Mouse (Mus musculus): ENCODE results near the gene Brms1l. TPM values are rescaled to one million over a fixed set of nuclear protein-coding genes. Genes with fewer than 3 reads are reported as not detected.
A peak's percentile ranks its signal among the peaks of the same experiment; 100 is the strongest.
"Not testable (repeated sequence)": the region's sequence is repeated elsewhere in the genome, so short reads cannot be mapped to it uniquely, and the experiment has no call there.

Brms1l gene
- 49.5 and 53.9 TPM in 2 replicates for polyA plus RNA-seq (2015; fragmentation: Nextera tagmentation; extraction: Ambion mirVana)

- peak within 1 kb of the TSS; percentile 82 for H3K4me2 ChIP-seq
- ATAC-seq, result peak; percentile 100
- H3K4me1 ChIP-seq, result peaks cover 15% of the 10 kb centered on the region
- H3K36me3 ChIP-seq (ENCODE audit: poor library complexity, severe bottlenecking), result peaks cover 1% of the 10 kb centered on the region; the same call in 1 of the 2 replicates
- H3K27ac ChIP-seq, result peak within 1 kb of the TSS; percentile 84
- H3K9me3 ChIP-seq (replicated peaks), result no peaks in the 10 kb centered on the region
- peak within 1 kb of the TSS; percentile 79 for H3K4me3 ChIP-seq
- H3K27me3 ChIP-seq, result no peaks in the 10 kb centered on the region
- under 1% methylated on average over 75 of the region's 77 CpGs for WGBS
- H3K9ac ChIP-seq, result peak within 1 kb of the TSS; percentile 85
Observed at GRCm38 (mm10) chr12:55836199-55836951, at the start of gene Brms1l. Gene Brms1l, plus strand, starts transcription at chr12:55836324.

- not testable (repeated sequence) for H3K4me1 ChIP-seq; H3K9me3 ChIP-seq (replicated peaks); H3K4me2 ChIP-seq; H3K27me3 ChIP-seq; H3K27ac ChIP-seq; ATAC-seq; H3K4me3 ChIP-seq; H3K36me3 ChIP-seq (ENCODE audit: poor library complexity, severe bottlenecking); H3K9ac ChIP-seq
- WGBS, result 89% methylated on average over 4 of the region's 4 CpGs
Observed at GRCm38 (mm10) chr12:55794485-55794884, 41.6 kb upstream of the Brms1l start.

DNA sequence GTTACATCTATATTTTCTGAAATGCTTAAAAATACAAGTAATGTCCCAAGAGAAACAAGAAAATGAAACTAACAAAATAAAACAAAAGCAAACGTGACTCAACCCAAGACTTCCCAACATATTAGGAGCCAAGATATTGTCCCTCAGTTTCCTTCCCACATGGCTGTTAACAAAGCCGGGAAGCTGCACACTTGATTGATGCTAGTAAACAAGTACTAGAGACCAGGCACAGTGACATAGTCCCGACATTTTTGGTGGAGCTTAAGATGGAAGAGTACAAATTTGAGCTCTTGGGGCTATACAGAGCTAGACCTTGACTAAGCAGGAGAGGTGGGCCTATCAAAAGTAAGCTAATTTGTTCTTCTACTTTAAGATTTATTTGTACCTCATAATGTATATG is 39.0 kb upstream of the Brms1l start:
- no peak overlapping the region for H3K4me2 ChIP-seq
- no peak for ATAC-seq
- H3K27me3 ChIP-seq, result no peaks in the 10 kb centered on the region
- WGBS, result 83% methylated on average over 3 of the region's 3 CpGs
- no peak overlapping the region for H3K4me3 ChIP-seq
- H3K27ac ChIP-seq, result no peak overlapping the region
- H3K4me1 ChIP-seq, result no peaks in the 10 kb centered on the region
- H3K36me3 ChIP-seq (ENCODE audit: poor library complexity, severe bottlenecking), result peaks cover 7% of the 10 kb centered on the region; the same call in 1 of the 2 replicates
- H3K9ac ChIP-seq, result no peak overlapping the region
- H3K9me3 ChIP-seq (replicated peaks), result no peaks in the 10 kb centered on the region; the same call in 1 of the 2 replicates

GRCm38 (mm10) chr12:55798745-55799144 is 37.4 kb upstream of the Brms1l start:
- H3K36me3 ChIP-seq (ENCODE audit: poor library complexity, severe bottlenecking), result peaks cover 5% of the 10 kb centered on the region; the same call in 1 of the 2 replicates
- H3K4me2 ChIP-seq, result no peak overlapping the region
- ATAC-seq, result no peak
- WGBS, result 93% methylated on average over 4 of the region's 4 CpGs
- H3K9ac ChIP-seq, result no peak overlapping the region
- no peaks in the 10 kb centered on the region; the same call in 1 of the 2 replicates for H3K9me3 ChIP-seq (replicated peaks)
- H3K27me3 ChIP-seq, result no peaks in the 10 kb centered on the region
- no peaks in the 10 kb centered on the region for H3K4me1 ChIP-seq
- no peak overlapping the region for H3K4me3 ChIP-seq
- H3K27ac ChIP-seq, result no peak overlapping the region

GRCm38 (mm10) chr12:55800144-55800543 is 36.0 kb upstream of the Brms1l start:
- Histone ChIP-seq H3K4me3 (no peak overlapping the region), H3K4me2 (no peak overlapping the region), H3K9me3 (replicated peaks) (no peaks in the 10 kb centered on the region; the same call in 1 of the 2 replicates), H3K4me1 (0 out of 2 replicates have a peak, but pooled peaks cover 3% of the 10 kb centered on the region), H3K9ac (no peak overlapping the region), H3K27ac (no peak overlapping the region), H3K27me3 (no peaks in the 10 kb centered on the region), H3K36me3 (ENCODE audit: poor library complexity, severe bottlenecking) (no peaks in the 10 kb centered on the region)
- ATAC-seq, result no peak
- WGBS, result 91% methylated on average over 5 of the region's 5 CpGs

DNA sequence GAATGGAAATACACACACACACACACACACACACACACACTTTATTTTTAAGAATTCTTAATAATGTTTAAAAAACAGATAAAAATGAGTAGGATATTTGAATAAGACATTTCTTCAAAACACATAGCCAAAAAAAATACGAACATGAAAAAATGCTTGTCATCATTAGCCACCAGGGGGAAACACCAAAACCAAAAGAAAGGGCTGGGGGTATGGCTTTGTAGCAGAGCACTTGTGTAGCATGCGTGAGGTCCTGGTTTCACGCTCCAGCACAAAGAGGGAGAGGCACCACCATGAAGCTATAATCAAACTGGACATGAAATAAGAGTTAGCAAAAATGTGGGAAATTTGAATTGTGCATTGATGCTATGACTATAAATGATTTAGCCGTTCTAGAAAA is 35.0 kb upstream of the Brms1l start:
- WGBS, result 93% methylated on average over 4 of the region's 4 CpGs

GRCm38 (mm10) chr12:55805035-55805434 is 31.1 kb upstream of the Brms1l start:
- WGBS, result 57% methylated on average over 3 of the region's 3 CpGs
- Histone ChIP-seq H3K9me3 (replicated peaks) (no peaks in the 10 kb centered on the region), H3K36me3 (ENCODE audit: poor library complexity, severe bottlenecking) (no peaks in the 10 kb centered on the region), H3K4me3 (no peak overlapping the region), H3K4me2 (no peak overlapping the region), H3K27me3 (no peaks in the 10 kb centered on the region), H3K27ac (no peak overlapping the region), H3K9ac (no peak overlapping the region), H3K4me1 (0 out of 2 replicates have a peak, but pooled peaks cover 5% of the 10 kb centered on the region)
- no peak for ATAC-seq

More for the DNA sequence above, 35.0 kb upstream of the Brms1l start:
- Histone ChIP-seq H3K9me3 (replicated peaks) (no peaks in the 10 kb centered on the region; the same call in 1 of the 2 replicates), H3K4me1 (0 out of 2 replicates have a peak, but pooled peaks cover 5% of the 10 kb centered on the region), H3K4me3 (no peak overlapping the region), H3K4me2 (no peak overlapping the region), H3K27me3 (no peaks in the 10 kb centered on the region), H3K27ac (no peak overlapping the region), H3K9ac (no peak overlapping the region), H3K36me3 (ENCODE audit: poor library complexity, severe bottlenecking) (no peaks in the 10 kb centered on the region)
- ATAC-seq, result no peak

DNA sequence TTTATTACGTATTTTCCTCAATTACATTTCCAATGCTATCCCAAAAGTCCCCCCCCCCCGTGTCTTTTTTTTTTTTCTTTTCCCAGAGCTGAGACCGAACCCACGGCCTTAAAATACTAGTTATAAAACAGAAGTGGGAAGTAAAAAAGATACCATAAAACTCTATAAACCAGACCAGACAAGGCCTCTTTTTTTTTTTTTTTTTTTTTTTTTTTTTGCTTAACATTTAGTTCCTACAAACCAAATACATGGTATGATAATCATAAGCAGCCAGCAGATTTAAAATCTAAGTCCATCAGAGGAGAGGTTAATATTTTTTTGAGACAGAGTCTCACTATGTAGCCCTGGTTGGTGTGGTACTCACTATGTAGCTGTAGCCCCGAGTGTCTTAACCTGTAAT is 19.6 kb upstream of the Brms1l start:
- no peak overlapping the region for H3K4me3 ChIP-seq
- H3K4me2 ChIP-seq, result no peak overlapping the region
- ATAC-seq, result no peak
- H3K9me3 ChIP-seq (replicated peaks), result no peaks in the 10 kb centered on the region
- H3K36me3 ChIP-seq (ENCODE audit: poor library complexity, severe bottlenecking), result no peaks in the 10 kb centered on the region
- H3K27ac ChIP-seq, result no peak overlapping the region
- WGBS, result 91% methylated on average over 5 of the region's 5 CpGs
- H3K4me1 ChIP-seq, result peaks cover 16% of the 10 kb centered on the region
- no peak overlapping the region for H3K9ac ChIP-seq
- H3K27me3 ChIP-seq, result no peaks in the 10 kb centered on the region

GRCm38 (mm10) chr12:55820119-55820660 is 15.9 kb upstream of the Brms1l start:
- ATAC-seq, result peak; percentile 46
- under 1% methylated on average over 31 of the region's 35 CpGs for WGBS

DNA sequence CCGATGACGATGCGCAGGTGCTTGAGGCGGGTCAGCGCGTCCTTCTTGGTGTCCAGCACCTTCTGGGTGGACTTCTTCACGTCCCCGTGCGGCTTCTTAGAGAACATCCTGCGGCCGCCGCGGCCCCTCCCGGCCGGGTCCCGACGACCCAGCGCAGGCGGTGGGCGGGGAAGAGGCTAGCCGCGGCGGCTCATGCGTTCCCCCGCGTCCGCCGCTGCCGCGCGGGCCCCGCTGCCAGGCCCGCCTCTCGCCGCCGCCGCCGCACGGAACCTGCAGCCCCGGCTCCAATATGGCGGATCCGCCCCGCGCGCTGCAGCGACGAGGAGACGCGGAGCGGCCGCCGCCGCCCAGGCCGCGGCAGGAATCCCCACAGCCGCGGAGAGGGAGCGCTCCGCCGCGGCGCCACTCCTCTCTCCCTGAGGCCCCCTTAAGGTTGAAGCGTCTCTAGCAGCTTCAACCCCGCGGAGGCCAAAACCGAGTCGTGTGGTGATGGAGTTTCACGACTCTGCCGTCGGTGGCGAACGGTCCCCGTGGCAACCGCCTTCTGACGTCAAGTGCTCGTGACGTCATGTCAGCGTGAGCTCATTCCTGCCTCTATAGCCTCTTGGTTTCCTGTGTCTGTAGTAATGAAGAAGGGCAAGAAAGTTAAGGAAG is 15.3 kb upstream of the Brms1l start, which contains the start of gene Ralgapa1:
Gene Ralgapa1 (minus strand): TSS at position 507 of the 654 bp plus-strand sequence.
- Histone ChIP-seq H3K36me3 (ENCODE audit: poor library complexity, severe bottlenecking) (no peaks in the 10 kb centered on the region), H3K4me3 (peak within 1 kb of the TSS; percentile 88), H3K4me1 (peaks cover 16% of the 10 kb centered on the region), H3K4me2 (peak within 1 kb of the TSS; percentile 70), H3K27me3 (no peaks in the 10 kb centered on the region), H3K9me3 (replicated peaks) (0 out of 2 replicates have a peak, but pooled peaks cover 3% of the 10 kb centered on the region), H3K9ac (peak within 1 kb of the TSS; percentile 93), H3K27ac (peak within 1 kb of the TSS; percentile 96)
- under 1% methylated on average over 55 of the region's 78 CpGs for WGBS
- peak; percentile 97 for ATAC-seq

More at GRCm38 (mm10) chr12:55820119-55820660, 15.9 kb upstream of the Brms1l start:
- H3K27ac ChIP-seq, result peak overlapping the region; percentile 96
- no peaks in the 10 kb centered on the region for H3K9me3 ChIP-seq (replicated peaks)
- peak overlapping the region; percentile 88 for H3K4me3 ChIP-seq
- no peaks in the 10 kb centered on the region for H3K36me3 ChIP-seq (ENCODE audit: poor library complexity, severe bottlenecking)
- no peaks in the 10 kb centered on the region for H3K27me3 ChIP-seq
- peak overlapping the region; percentile 70 for H3K4me2 ChIP-seq
- peaks cover 16% of the 10 kb centered on the region for H3K4me1 ChIP-seq
- peak overlapping the region; percentile 93 for H3K9ac ChIP-seq

GRCm38 (mm10) chr12:55824027-55824426 is 12.1 kb upstream of the Brms1l start:
- H3K4me3 ChIP-seq, result no peak overlapping the region
- 0 out of 2 replicates have a peak, but pooled peaks cover 5% of the 10 kb centered on the region for H3K9me3 ChIP-seq (replicated peaks)
- WGBS, result 87% methylated on average over 6 of the region's 6 CpGs
- H3K9ac ChIP-seq, result no peak overlapping the region
- H3K4me1 ChIP-seq, result peaks cover 12% of the 10 kb centered on the region
- no peaks in the 10 kb centered on the region for H3K27me3 ChIP-seq
- H3K4me2 ChIP-seq, result no peak overlapping the region
- H3K27ac ChIP-seq, result no peak overlapping the region
- H3K36me3 ChIP-seq (ENCODE audit: poor library complexity, severe bottlenecking), result no peaks in the 10 kb centered on the region
- ATAC-seq, result no peak

GRCm38 (mm10) chr12:55825537-55825936 is 10.6 kb upstream of the Brms1l start:
- Histone ChIP-seq H3K27ac (no peak overlapping the region), H3K4me3 (no peak overlapping the region), H3K9ac (no peak overlapping the region), H3K9me3 (replicated peaks) (0 out of 2 replicates have a peak, but pooled peaks cover 5% of the 10 kb centered on the region), H3K27me3 (no peaks in the 10 kb centered on the region), H3K4me2 (no peak overlapping the region), H3K4me1 (no peaks in the 10 kb centered on the region), H3K36me3 (ENCODE audit: poor library complexity, severe bottlenecking) (no peaks in the 10 kb centered on the region)
- no peak for ATAC-seq
- 91% methylated on average over 2 of the region's 2 CpGs for whole genome bisulfite sequencing
